Mouse (Mus musculus) heart, embryonic 14.5 days (tissue): ENCODE measurements around the gene Spata48. TPM values are rescaled to one million over a fixed set of nuclear protein-coding genes. Genes with fewer than 3 reads are reported as not detected.

Experiments
- ATAC-seq: fragments of 200-750 bp; cut with Nextera tagmentation; 2 replicates; pipeline ENCODE4 v1.8.0; 2017; ENCODE audit warnings: low read depth, moderate TSS enrichment; ENCODE audit not compliant: insufficient number of reproducible peaks, insufficient read depth, low FRiP score
- H3K27ac ChIP-seq, 2 experiments: fragments of 200-500 bp in 1 of 2; fragments of 300-500 bp in 1 of 2; sonication (generic) in 1 of 2; replicated peaks in 1 of 2; 2 replicates each; pipeline ENCODE4 v1.5.1; 2012 to 2014; ENCODE audit warnings: low read depth in 2 of 2, low read length in 2 of 2, control low read depth in 1 of 2, mild to moderate bottlenecking in 1 of 2, mixed read lengths in 1 of 2; ENCODE audit not compliant: control insufficient read depth in 1 of 2, insufficient read depth in 1 of 2
- H3K27me3 ChIP-seq: fragments of 300-500 bp; sonication (generic); 2 replicates; pipeline ENCODE4 v1.6.1; 2014; ENCODE audit warnings: mild to moderate bottlenecking, low read length, control low read depth; ENCODE audit not compliant: control insufficient read depth, insufficient read depth
- H3K36me3 ChIP-seq: fragments of 300-500 bp; sonication (generic); 2 replicates; pipeline ENCODE4 v1.6.1; 2014; ENCODE audit warnings: mild to moderate bottlenecking, control low read depth, low read length, mixed read lengths; ENCODE audit not compliant: control insufficient read depth, insufficient read depth
- H3K4me1 ChIP-seq, 2 experiments: fragments of 200-500 bp in 1 of 2; fragments of 300-500 bp in 1 of 2; sonication (generic) in 1 of 2; 2 replicates each; pipeline ENCODE4 v1.6.1; 2012 to 2014; ENCODE audit warnings: low read length in 2 of 2, control low read depth in 1 of 2, mixed read lengths in 1 of 2; ENCODE audit not compliant: control insufficient read depth in 2 of 2, insufficient read depth in 2 of 2
- H3K4me2 ChIP-seq: fragments of 300-500 bp; sonication (generic); 2 replicates; pipeline ENCODE4 v1.6.1; 2014; ENCODE audit warnings: mild to moderate bottlenecking, low read length
- H3K4me3 ChIP-seq, 2 experiments: fragments of 200-500 bp in 1 of 2; fragments of 300-500 bp in 1 of 2; sonication (generic) in 1 of 2; 2 replicates each; pipeline ENCODE4 v1.5.1; 2012 to 2014; ENCODE audit warnings: low read length in 2 of 2, mild to moderate bottlenecking in 2 of 2, control low read depth in 1 of 2, low read depth in 1 of 2, moderate library complexity in 1 of 2; ENCODE audit not compliant: control insufficient read depth in 1 of 2, insufficient read depth in 1 of 2
- H3K9ac ChIP-seq: fragments of 300-500 bp; sonication (generic); 2 replicates; pipeline ENCODE4 v1.6.1; 2014; ENCODE audit warnings: mild to moderate bottlenecking, low read length
- H3K9me3 ChIP-seq: fragments of 300-500 bp; sonication (generic); 2 replicates; pipeline ENCODE4 v1.6.1; 2016; ENCODE audit warnings: low read length, control low read depth; ENCODE audit not compliant: control insufficient read depth
- WGBS: fragments of 180-500 bp; shearing (Covaris S2); extraction: QIAGEN DNeasy Blood & Tissue Kit; methylation state at CpG from one replicate; pipeline ENCODE4 v1.1.7; 2014; 5-methylcytosine and 5-hydroxymethylcytosine counted together
- polyA plus RNA-seq: library from polyadenylated mRNA; unstranded; fragments of >200 nt; fragmentation: Nextera tagmentation; extraction: Ambion mirVana; gene quantifications from 2 replicates; pipeline ENCODE4 v1.2.1, GENCODE M21; 2014

The Spata48 gene
- polyA plus RNA-seq, 1 experiment from 2014 or later, result 2.2 TPM

DNA sequence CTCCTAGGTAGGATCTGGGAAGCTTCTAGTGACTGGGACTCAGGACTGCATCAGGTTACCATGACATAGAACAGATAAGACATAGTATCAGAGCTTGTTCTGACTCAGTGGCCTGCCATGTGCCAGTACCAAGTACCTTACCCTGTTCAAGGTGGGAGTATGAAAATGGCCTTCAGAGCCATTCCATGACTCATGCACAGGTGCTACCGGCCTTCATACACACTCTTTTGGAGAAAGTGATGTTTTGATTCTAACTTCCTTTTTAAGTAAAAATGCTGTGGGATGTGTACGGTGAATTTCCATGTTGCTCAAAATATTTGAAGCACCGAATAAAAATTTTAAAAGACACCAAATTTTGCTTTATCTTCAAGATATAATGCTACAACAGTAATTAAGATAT is 84.1 kb downstream of the Spata48 start:
- Histone ChIP-seq H3K4me3 (no peak overlapping the region), H3K4me1 (no peaks in the 10 kb centered on the region), H3K36me3 (no peaks in the 10 kb centered on the region), H3K27ac (no peak overlapping the region), H3K4me2 (no peak overlapping the region), H3K9me3 (no peaks in the 10 kb centered on the region), H3K9ac (no peak overlapping the region), H3K27me3 (no peaks in the 10 kb centered on the region)
- 89% methylated on average over 3 of the region's 3 CpGs for WGBS
- ATAC-seq, result no peak

DNA sequence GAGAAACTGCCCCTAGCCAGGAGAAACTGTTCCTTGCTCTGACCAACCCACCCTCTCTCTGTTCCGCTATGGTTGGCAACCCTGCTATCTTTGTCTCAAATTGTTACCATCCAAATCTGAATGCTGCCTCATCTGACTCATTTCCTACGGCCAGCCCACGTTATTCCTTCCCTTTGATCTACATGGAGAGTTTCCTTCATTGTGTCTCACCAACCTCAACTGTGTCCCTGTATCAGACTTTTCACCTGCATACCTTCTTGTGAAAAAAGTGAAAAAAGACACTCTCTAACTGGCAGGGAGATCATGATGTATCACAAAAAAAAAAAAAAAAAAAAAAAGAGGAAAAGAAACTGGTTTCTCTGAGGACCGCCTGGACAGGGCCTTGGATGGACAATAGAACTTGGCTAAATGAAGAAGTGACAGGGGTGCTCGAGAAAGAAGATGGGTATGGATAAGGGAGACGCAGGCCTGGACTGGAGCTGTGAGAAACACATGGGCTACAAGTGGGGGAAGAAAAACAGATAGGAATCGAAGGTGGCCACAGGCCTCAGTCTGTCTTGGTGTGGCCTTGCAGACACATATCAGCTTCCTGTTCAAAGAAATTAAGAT is 85.1 kb downstream of the Spata48 start:
- no peaks in the 10 kb centered on the region for H3K9me3 ChIP-seq
- no peak for ATAC-seq
- H3K27me3 ChIP-seq, result no peaks in the 10 kb centered on the region
- no peak overlapping the region for H3K4me2 ChIP-seq
- H3K36me3 ChIP-seq, result no peaks in the 10 kb centered on the region
- WGBS, result 68% methylated on average over 7 of the region's 7 CpGs
- H3K4me3 ChIP-seq, result no peak overlapping the region
- H3K4me1 ChIP-seq, result no peaks in the 10 kb centered on the region
- no peak overlapping the region for H3K27ac ChIP-seq
- H3K9ac ChIP-seq, result no peak overlapping the region

DNA sequence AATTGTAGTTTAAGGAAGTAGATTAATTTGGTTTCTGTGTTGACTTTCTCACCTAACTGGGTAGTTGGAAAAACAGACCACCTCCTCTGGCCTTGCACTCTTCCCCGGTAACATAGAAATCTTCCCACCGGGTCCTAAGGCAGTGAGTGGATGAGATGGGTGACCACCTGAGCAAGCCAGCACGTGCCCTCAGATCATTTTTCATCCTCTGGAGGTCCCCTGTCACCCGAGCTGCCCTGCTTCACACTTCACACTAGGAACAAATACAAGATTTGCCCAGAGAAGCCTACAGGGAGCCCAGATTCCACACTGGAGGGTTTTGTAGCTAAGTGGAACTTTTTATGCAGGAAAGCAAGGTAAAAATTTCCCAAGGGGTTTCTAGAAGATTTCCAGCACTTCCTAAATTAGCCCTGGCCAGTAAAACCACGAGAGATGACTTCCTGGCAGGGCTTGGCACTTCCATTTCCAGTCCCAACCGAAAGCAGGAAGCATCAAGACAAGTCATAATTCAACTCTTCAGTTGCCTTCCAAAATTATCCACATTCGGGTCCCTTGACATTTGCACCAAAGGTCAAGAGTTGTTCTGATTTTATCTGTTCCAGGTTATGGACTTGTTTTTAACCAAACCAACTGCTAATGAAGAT is 85.8 kb downstream of the Spata48 start:
- no peak for ATAC-seq
- Histone ChIP-seq H3K27me3 (no peaks in the 10 kb centered on the region), H3K4me2 (no peak overlapping the region), H3K9me3 (no peaks in the 10 kb centered on the region), H3K9ac (no peak overlapping the region), H3K36me3 (no peaks in the 10 kb centered on the region), H3K27ac (no peak overlapping the region), H3K4me3 (no peak overlapping the region), H3K4me1 (no peaks in the 10 kb centered on the region)
- 70% methylated on average over 7 of the region's 7 CpGs for WGBS

DNA sequence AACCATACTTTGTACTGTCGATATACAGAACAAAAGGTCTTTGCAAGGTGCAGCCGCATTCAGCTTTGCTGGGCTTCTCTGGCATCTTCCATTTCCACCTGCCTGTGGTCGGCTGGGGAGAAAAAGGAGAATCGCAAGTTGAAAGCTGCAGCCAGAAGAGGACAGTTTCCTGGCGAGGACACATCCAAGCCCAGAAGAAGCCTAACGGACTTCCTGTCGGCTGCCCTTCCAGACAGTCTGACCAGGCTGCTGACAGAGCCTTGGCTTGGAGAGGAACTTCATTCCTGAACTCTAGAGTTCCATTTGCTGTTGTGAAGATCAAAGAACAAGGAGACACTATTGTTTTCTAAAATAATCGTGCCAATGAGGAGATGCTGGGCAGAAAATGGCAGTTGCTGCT is 93.7 kb downstream of the Spata48 start:
- Histone ChIP-seq H3K36me3 (no peaks in the 10 kb centered on the region), H3K9me3 (no peaks in the 10 kb centered on the region), H3K27me3 (no peaks in the 10 kb centered on the region), H3K4me1 (no peaks in the 10 kb centered on the region), H3K9ac (no peak overlapping the region), H3K4me3 (no peak overlapping the region), H3K4me2 (no peak overlapping the region), H3K27ac (no peak overlapping the region)
- no peak for ATAC-seq
- 68% methylated on average over 8 of the region's 8 CpGs for WGBS

GRCm38 (mm10) chr11:11556186-11556585 is 94.3 kb downstream of the Spata48 start:
- Histone ChIP-seq H3K27me3 (no peaks in the 10 kb centered on the region), H3K9ac (no peak overlapping the region), H3K4me2 (no peak overlapping the region), H3K4me3 (no peak overlapping the region), H3K27ac (no peak overlapping the region), H3K36me3 (no peaks in the 10 kb centered on the region), H3K4me1 (no peaks in the 10 kb centered on the region), H3K9me3 (no peaks in the 10 kb centered on the region)
- ATAC-seq, result no peak
- 82% methylated on average over 1 of the region's 1 CpGs for WGBS

DNA sequence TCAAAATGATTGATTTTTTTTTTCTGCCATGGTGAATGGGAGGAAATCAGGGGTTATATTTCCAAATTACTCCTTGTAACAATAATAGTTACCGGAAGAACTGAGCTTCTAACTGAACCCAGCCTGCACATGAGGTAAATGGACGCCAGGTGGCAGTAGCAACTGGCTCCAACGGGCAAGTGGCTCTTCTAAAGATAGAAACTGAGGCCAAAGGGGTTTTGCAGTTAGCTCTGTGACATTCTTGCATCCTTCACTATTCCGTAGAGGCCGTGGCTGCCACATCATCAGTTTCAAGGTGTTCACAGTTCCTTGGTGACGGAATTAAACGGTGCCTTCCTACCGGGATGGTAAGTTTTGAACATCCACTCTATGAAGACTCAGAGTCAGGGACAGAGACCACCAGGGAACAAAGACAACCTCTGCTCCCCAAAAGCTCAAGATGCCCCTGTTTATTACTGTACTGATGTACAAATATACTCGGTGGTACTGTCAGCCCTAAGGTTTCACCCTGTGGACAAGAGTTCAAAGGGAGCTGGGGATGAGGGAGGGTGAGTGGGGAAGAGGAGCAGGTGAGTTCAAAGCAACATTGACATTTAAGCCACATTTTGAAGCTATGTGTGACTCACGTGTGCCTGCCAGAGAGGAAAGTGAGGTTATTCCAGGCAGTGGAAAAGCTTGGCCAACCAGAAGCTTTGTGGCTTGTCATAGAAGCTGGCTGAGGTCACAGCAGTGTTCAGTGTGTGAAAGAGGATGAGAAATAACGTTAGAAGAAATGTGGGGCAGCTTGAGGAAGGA is 95.5 kb downstream of the Spata48 start:
- WGBS, result 27% methylated on average over 11 of the region's 11 CpGs
- Histone ChIP-seq H3K36me3 (no peaks in the 10 kb centered on the region), H3K4me1 (no peaks in the 10 kb centered on the region), H3K9ac (no peak overlapping the region), H3K27me3 (no peaks in the 10 kb centered on the region), H3K9me3 (no peaks in the 10 kb centered on the region), H3K27ac (no peak overlapping the region), H3K4me3 (no peak overlapping the region), H3K4me2 (no peak overlapping the region)
- no peak for ATAC-seq

- Histone ChIP-seq H3K4me2 (no peak overlapping the region), H3K4me1 (no peaks in the 10 kb centered on the region), H3K27ac (no peak overlapping the region), H3K27me3 (no peaks in the 10 kb centered on the region), H3K9ac (no peak overlapping the region), H3K9me3 (no peaks in the 10 kb centered on the region), H3K4me3 (no peak overlapping the region), H3K36me3 (no peaks in the 10 kb centered on the region)
- 63% methylated on average over 3 of the region's 3 CpGs for WGBS
- no peak for ATAC-seq
These were observed 96.8 kb downstream of the Spata48 start for GRCm38 (mm10) chr11:11558662-11559061.
